23 mouse cellular contexts compared by ENCODE assay signal in the genomic region with DNA sequence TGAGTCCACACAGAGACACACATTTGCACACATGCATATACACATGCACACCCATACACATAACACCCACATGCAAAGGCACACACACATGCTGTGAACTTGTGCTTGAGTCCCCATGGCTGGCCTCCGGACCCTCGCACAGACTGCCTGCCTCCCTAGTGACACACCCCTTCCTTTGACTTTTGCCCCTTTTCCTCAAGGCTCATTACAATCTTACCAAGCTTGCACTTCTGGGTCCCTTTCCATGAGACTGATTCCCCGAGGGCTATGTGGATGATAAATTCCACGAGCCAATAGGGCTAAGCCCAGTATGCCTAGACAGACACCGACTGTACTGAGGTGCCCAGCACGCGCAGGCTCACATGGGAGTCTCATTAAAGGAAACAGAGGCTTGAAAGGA. TPM values are rescaled to one million over a fixed set of nuclear protein-coding genes. Genes with fewer than 3 reads are reported as not detected.
DNase-seq lines count a peak whose midpoint lies in the region; ATAC-seq lines count a peak whose summit lies in the region.
"Had no signal": no experiment of that assay in that cellular context is flagged by ENCODE, and none has a peak within 500 bp of the region (broad histone marks: within the 10 kb centered on the region; RNA-seq: fewer than 3 reads in every experiment).

No protein-coding gene starts in this region.

- H3K27ac ChIP-seq in kidney, embryonic 16.5 days (ENCODE audit: low read length): peak overlapping the region; percentile 86; the same call in 1 of the 2 replicates
- H3K27ac ChIP-seq: embryonic facial prominence, embryonic 12.5 days; forebrain, embryonic 13.5 days; hindbrain, embryonic 15.5 days; limb, embryonic 15.5 days; lung, embryonic 15.5 days; macrophage; midbrain, embryonic 12.5 days had no signal

- peaks cover 63% of the 10 kb centered on the region for H3K4me1 ChIP-seq in megakaryocyte, embryonic 14.5 days
- H3K4me1 ChIP-seq in kidney, embryonic 16.5 days (ENCODE audit: insufficient read depth, low read length): peaks cover 34% of the 10 kb centered on the region

- peak overlapping the region; percentile 50 for H3K4me3 ChIP-seq in megakaryocyte, embryonic 14.5 days (replicated peaks)
- no peak overlapping the region for H3K4me3 ChIP-seq in kidney, embryonic 16.5 days (ENCODE audit: low read length)
- H3K4me3 ChIP-seq: embryonic facial prominence, embryonic 12.5 days; erythroblast, embryonic 14.5 days; forebrain, embryonic 13.5 days; hindbrain, embryonic 15.5 days; limb, embryonic 15.5 days; lung, embryonic 15.5 days; midbrain, embryonic 12.5 days had no signal

- H3K27me3 ChIP-seq in megakaryocyte, embryonic 14.5 days (replicated peaks): peaks cover 74% of the 10 kb centered on the region
- peaks cover 10% of the 10 kb centered on the region; the same call in 1 of the 2 replicates for H3K27me3 ChIP-seq in kidney, embryonic 16.5 days (ENCODE audit: insufficient read depth, low read length)

- peak; percentile 54 for DNase-seq in kidney, adult 11 months
- DNase-seq in kidney, postnatal 10 days: no peak
- no peak for DNase-seq in left cerebral cortex, postnatal 10 days (ENCODE audit: extremely low spot score in 1 of 2, low spot score in 2 of 2)
- no peak for DNase-seq in layer of hippocampus, adult 11-12 months (ENCODE audit: low spot score)
- DNase-seq: adrenal gland, postnatal 36 days; cerebellum, adult 8-10 months; gastrocnemius, postnatal 14 days; heart, adult 18-20 months; heart, postnatal 36 days; layer of hippocampus, postnatal 36 days; thymus, adult 18-20 months; thymus, postnatal 4 days had no signal

- no peak overlapping the region for H3K4me2 ChIP-seq in kidney, embryonic 16.5 days (replicated peaks; ENCODE audit: low read depth, low read length)
- H3K4me2 ChIP-seq: embryonic facial prominence, embryonic 12.5 days; forebrain, embryonic 13.5 days; hindbrain, embryonic 15.5 days; limb, embryonic 15.5 days; lung, embryonic 15.5 days; midbrain, embryonic 12.5 days had no signal

- H3K9me3 ChIP-seq in megakaryocyte, embryonic 14.5 days: no peaks in the 10 kb centered on the region
- no peaks in the 10 kb centered on the region for H3K9me3 ChIP-seq in kidney, embryonic 16.5 days (ENCODE audit: low read length)
- H3K9me3 ChIP-seq: embryonic facial prominence, embryonic 12.5 days; forebrain, embryonic 13.5 days; hindbrain, embryonic 15.5 days; limb, embryonic 15.5 days; lung, embryonic 15.5 days; midbrain, embryonic 12.5 days had no signal

- H3K36me3 ChIP-seq in megakaryocyte, embryonic 14.5 days (replicated peaks; ENCODE audit: low read length): no peaks in the 10 kb centered on the region
- no peaks in the 10 kb centered on the region for H3K36me3 ChIP-seq in kidney, embryonic 16.5 days (ENCODE audit: insufficient read depth, low read length)
- H3K36me3 ChIP-seq: embryonic facial prominence, embryonic 12.5 days; hindbrain, embryonic 15.5 days; limb, embryonic 15.5 days; lung, embryonic 15.5 days; midbrain, embryonic 12.5 days had no signal

- no peak for ATAC-seq in megakaryocyte, adult 5-6 weeks (ENCODE audit: poor library complexity, severe bottlenecking)
- no peak for ATAC-seq in kidney, embryonic 16.5 days (ENCODE audit: low FRiP score, low TSS enrichment)
- ATAC-seq: forebrain, embryonic 13.5 days had no signal

- WGBS in kidney, embryonic 16.5 days: 78% methylated on average over 7 of the region's 7 CpGs

- H3K9ac ChIP-seq in kidney, embryonic 16.5 days (replicated peaks; ENCODE audit: low read length): no peak overlapping the region
- H3K9ac ChIP-seq: embryonic facial prominence, embryonic 12.5 days; hindbrain, embryonic 15.5 days; limb, embryonic 15.5 days; lung, embryonic 15.5 days; midbrain, embryonic 12.5 days had no signal

- intact Hi-C loops in left cerebral cortex, postnatal 10 days (cut with DNase I): no loop called here

RNA-seq across cellular contexts. Expression of gene Myo7a, which starts 13.1 kb away (rescaled TPM):
- polyA plus RNA-seq in megakaryocyte, embryonic 14.5 days (2012; ENCODE audit: insufficient read depth, low replicate concordance): 37.5 and 149 TPM in 2 replicates
- total RNA-seq in megakaryocyte, adult 5-6 weeks (2015): 7.3 and 8.4 TPM in 2 replicates
- 12.7 and 13.9 TPM in 2 replicates for total RNA-seq in megakaryocyte, adult 5-6 weeks (2017)
- polyA plus RNA-seq in kidney, embryonic 16.5 days (2015; fragmentation: Nextera tagmentation; extraction: Ambion mirVana): 15.2 and 18.5 TPM in 2 replicates
- total RNA-seq in left cerebral cortex, postnatal 10 days (2021): 10 to 100 TPM; 16.5 to 16.7 TPM

RNA-seq across cellular contexts. Expression of gene Omp, which starts 39.0 kb away (rescaled TPM):
- 0.29 TPM in 1 of 2 replicates, not detected in the other for polyA plus RNA-seq in megakaryocyte, embryonic 14.5 days (2012; ENCODE audit: insufficient read depth, low replicate concordance)
- not detected in 2 replicates for total RNA-seq in megakaryocyte, adult 5-6 weeks (2015)
- not detected in 2 replicates for total RNA-seq in megakaryocyte, adult 5-6 weeks (2017)
- polyA plus RNA-seq in kidney, embryonic 16.5 days (2015; fragmentation: Nextera tagmentation; extraction: Ambion mirVana): 0.49 and 0.81 TPM in 2 replicates
- total RNA-seq in left cerebral cortex, postnatal 10 days (2021): 1 to 10 TPM in 1 of 2 experiments, under 1 TPM in 1; 0.56 to 1.2 TPM
- total RNA-seq: heart, adult 18-20 months had no signal
- polyA plus RNA-seq: macrophage; midbrain, embryonic 12.5 days had no signal
